Mouse (Mus musculus) cerebellum, adult 2 months (tissue): ENCODE measurements at regions not wholly inside any gene's neighbourhood (a gene's known extent, or its start where the extent isn't known, plus 50 kb on each side); places are given as distances from the start of the nearest gene placed in this dataset.

Source experiments
- DNase-seq, 2 experiments: peaks; one replicate each; pipeline ENCODE4 v3.0.0; 2021
- H3K27ac ChIP-seq: fragments of 200-500 bp; 2 replicates; pipeline ENCODE4 v1.5.1; 2012; ENCODE audit warnings: low read length, control low read depth, inconsistent platforms; ENCODE audit not compliant: insufficient read depth
- H3K27me3 ChIP-seq: fragments of 200-500 bp; 2 replicates; pipeline ENCODE4 v1.6.1; 2012; ENCODE audit warnings: inconsistent platforms, mild to moderate bottlenecking, low read length, moderate library complexity; ENCODE audit not compliant: control insufficient read depth, insufficient read depth
- H3K4me1 ChIP-seq: fragments of 200-500 bp; 2 replicates; pipeline ENCODE4 v1.6.1; 2011; ENCODE audit warnings: low read length; ENCODE audit not compliant: control insufficient read depth, insufficient read depth
- H3K4me3 ChIP-seq: fragments of 200-500 bp; replicated peaks from 2 replicates; pipeline ENCODE3; 2011; ENCODE audit warnings: mild to moderate bottlenecking, low read depth, low read length, control low read depth; ENCODE audit not compliant: insufficient read depth
- CTCF ChIP-seq: fragments of 200-500 bp; IDR thresholded peaks from 2 replicates; pipeline ENCODE4 v1.5.1; 2011; ENCODE audit warnings: low read depth, mild to moderate bottlenecking, control low read depth, low read length, moderate library complexity, borderline replicate concordance; ENCODE audit not compliant: insufficient read depth
- POLR2A ChIP-seq: fragments of 200-500 bp; IDR thresholded peaks from 2 replicates; pipeline ENCODE4 v1.6.1; 2011; ENCODE audit warnings: low read length, control low read depth, borderline replicate concordance; ENCODE audit not compliant: insufficient read depth
- WGBS: fragments of 180-500 bp; shearing (Covaris S2); methylation state at CpG from one replicate; pipeline ENCODE4 v1.1.7; 2018; 5-methylcytosine and 5-hydroxymethylcytosine counted together

DNA sequence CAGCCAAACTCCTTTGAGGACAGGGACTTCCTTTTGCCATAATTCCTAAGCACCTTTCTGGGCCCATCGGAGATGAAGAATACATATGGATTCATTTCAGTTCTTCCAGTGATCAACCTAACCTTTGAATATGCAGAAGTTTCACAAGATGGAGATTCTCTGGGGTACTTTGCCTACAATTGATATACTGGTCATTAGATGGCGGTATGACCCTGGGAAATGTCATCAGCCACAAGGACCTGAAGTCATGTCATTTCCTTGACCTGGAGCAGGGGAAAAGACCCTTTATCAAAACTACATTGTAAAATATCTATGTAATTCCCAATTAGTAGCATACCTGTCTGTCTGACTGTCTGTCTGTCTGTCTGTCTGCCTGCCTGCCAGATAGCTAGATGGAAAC is 164.0 kb upstream of the Slc24a3 start:
- H3K27me3 ChIP-seq: no peaks in the 10 kb centered on the region
- 88% methylated on average over 2 of the region's 2 CpGs for WGBS
- H3K4me3 ChIP-seq: no peak overlapping the region
- TF ChIP-seq CTCF (no peak), POLR2A (no peak)
- no peak overlapping the region for H3K27ac ChIP-seq
- DNase-seq: no peak
- H3K4me1 ChIP-seq: no peaks in the 10 kb centered on the region

DNA sequence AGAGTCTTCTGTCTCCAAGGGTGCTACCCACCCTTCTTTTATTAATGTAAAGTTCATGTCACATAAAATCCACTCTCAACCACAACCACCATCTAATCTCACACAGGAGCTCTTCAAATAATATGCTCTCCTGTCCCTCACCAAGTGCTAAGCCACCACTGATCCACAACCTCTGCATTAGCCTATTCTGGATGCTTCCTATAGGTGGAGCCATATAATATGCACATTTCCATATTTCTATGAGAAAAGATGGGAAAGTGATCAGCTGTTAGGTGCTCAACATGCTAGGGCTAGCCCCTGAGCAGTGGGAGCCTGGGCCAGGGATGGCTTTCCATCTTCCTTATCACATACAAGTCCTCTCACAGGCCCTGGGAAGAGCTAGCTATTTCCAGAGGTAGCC is 156.9 kb upstream of the Slc24a3 start:
- no peak overlapping the region for H3K4me3 ChIP-seq
- no peaks in the 10 kb centered on the region for H3K27me3 ChIP-seq
- H3K4me1 ChIP-seq: no peaks in the 10 kb centered on the region
- H3K27ac ChIP-seq: no peak overlapping the region
- no peak for TF ChIP-seq POLR2A
- TF ChIP-seq CTCF: no peak
- no peak for DNase-seq

- TF ChIP-seq CTCF (no peak), POLR2A (no peak)
- H3K27me3 ChIP-seq: no peaks in the 10 kb centered on the region
- no peak overlapping the region for H3K4me3 ChIP-seq
- no peaks in the 10 kb centered on the region for H3K4me1 ChIP-seq
- no peak for DNase-seq
- H3K27ac ChIP-seq: no peak overlapping the region
- 81% methylated on average over 4 of the region's 4 CpGs for WGBS
Observed at GRCm38 (mm10) chr2:145011221-145011620, 156.3 kb upstream of the Slc24a3 start.

DNA sequence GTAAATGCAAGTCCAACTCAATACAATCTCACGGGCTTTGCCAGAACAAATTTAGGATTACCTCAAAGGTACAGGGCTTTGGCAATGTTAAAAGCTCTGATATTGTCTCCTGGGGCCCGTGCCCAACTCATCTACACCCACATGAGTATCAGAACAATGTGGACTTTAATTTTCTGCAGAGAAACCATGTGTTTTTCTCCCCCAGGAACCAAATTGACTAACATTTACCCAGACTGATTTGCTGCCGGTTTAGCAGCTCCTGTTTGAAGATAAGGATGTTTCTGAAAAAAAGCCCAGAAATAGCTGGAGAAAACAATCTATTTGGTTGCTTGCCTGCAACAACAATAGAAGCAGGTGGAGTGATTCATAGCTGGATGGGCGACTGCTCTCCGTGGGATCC is 151.6 kb upstream of the Slc24a3 start:
- DNase-seq: no peak
- no peak for TF ChIP-seq POLR2A
- no peak for TF ChIP-seq CTCF
- Histone ChIP-seq H3K4me3 (no peak overlapping the region), H3K4me1 (no peaks in the 10 kb centered on the region), H3K27me3 (no peaks in the 10 kb centered on the region; the same call in 1 of the 2 replicates), H3K27ac (no peak overlapping the region)
- WGBS: 75% methylated on average over 5 of the region's 5 CpGs

GRCm38 (mm10) chr2:145016939-145017338 is 150.6 kb upstream of the Slc24a3 start:
- DNase-seq: no peak
- Histone ChIP-seq H3K4me3 (no peak overlapping the region), H3K4me1 (no peaks in the 10 kb centered on the region), H3K27ac (no peak overlapping the region), H3K27me3 (no peaks in the 10 kb centered on the region; the same call in 1 of the 2 replicates)
- TF ChIP-seq CTCF (no peak), POLR2A (no peak)

DNA sequence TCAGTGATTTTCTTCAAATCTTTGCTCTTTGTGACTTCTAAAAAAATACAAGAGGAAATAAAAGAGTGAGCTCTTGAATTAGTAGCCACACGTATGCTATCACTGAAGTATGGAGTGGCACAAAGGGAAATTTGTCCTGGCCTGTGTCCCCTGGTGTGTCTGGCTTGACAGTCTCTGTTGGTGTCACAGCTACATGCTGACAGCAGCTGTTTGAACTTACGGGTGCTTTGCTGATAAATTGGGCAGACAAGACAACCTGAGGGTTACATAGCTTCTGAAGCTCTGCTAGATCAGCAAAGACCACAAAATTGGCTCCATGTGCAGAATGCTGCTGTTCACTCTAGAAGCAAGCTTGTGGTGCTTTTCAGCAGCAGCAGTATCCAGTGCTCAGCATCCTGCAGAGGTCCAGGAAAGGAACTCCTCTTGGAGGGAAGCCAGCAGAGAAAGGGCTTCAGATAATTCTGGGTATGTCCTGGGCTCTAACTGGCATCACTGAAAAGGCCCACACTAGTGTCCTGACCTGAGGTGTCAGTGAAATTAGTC is 149.9 kb upstream of the Slc24a3 start:
- no peaks in the 10 kb centered on the region for H3K4me1 ChIP-seq
- no peak overlapping the region for H3K4me3 ChIP-seq
- TF ChIP-seq POLR2A (no peak), CTCF (no peak)
- H3K27me3 ChIP-seq: no peaks in the 10 kb centered on the region; the same call in 1 of the 2 replicates
- DNase-seq: no peak
- whole genome bisulfite sequencing: 50% methylated on average over 2 of the region's 2 CpGs
- H3K27ac ChIP-seq: no peak overlapping the region

DNA sequence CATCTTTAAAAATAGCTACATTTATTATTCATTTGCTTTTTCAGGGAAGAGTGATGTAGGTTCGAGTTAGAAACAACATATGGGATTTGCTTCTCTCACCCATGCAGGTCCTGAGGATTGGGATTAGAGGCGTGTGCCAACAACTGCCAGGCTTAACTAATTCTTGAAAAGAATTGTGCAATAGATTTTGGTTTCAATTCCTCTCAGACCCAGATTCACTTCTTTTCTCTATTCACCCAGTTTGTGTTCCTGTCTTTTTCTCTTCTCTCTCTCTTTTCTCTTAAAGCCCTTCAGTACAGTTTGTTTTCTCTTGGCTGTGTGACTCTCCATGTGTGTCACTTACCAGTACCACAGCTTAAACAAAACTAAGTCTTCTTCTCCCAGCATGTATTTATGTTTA is 119.8 kb upstream of the Slc24a3 start:
- WGBS: 90% methylated on average over 2 of the region's 2 CpGs
- H3K27ac ChIP-seq: no peak overlapping the region
- H3K4me3 ChIP-seq: no peak overlapping the region
- no peaks in the 10 kb centered on the region for H3K27me3 ChIP-seq
- no peak for DNase-seq
- H3K4me1 ChIP-seq: no peaks in the 10 kb centered on the region
- no peak for TF ChIP-seq CTCF
- TF ChIP-seq POLR2A: no peak

DNA sequence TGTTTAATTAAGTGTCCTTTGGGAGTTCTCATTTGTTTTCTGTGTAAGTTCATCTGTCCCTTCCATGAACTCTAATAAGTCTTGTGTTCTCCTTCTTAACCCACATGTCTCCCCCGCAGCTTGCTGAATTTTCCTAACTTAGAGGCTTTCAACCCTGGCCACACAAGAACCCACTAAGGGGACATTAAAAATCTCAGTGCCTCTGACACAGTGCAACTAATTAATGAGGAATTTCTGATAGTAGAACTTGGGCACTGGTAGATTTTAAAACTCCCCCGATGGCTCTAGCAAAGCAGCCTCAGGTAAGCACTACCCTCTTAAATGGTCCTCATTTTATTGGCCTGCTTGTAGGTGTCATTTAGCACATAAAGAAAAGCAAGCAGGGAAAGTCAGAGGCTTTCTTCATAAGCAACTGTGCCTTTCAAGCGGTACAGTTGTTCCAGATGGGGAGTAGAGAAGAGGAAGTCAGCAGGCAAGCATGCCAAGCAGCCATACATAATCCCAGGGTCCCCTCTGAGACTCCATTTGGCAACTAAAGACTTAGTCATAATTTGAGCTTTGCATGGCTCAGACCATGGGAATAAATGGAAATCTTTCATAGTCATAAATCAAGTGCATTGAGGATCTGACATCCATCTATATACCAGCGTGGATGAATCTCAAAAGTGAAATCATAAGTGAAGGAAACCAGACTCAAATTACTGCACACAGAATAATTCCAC is 117.7 kb upstream of the Slc24a3 start:
- no peak for DNase-seq
- H3K4me1 ChIP-seq: no peaks in the 10 kb centered on the region
- WGBS: 94% methylated on average over 4 of the region's 4 CpGs
- H3K27me3 ChIP-seq: no peaks in the 10 kb centered on the region; the same call in 1 of the 2 replicates
- H3K27ac ChIP-seq: no peak overlapping the region
- TF ChIP-seq CTCF: no peak
- TF ChIP-seq POLR2A: no peak
- H3K4me3 ChIP-seq: no peak overlapping the region
